Mouse (Mus musculus) heart, embryonic 13.5 days (tissue): ENCODE measurements at regions not wholly inside any gene's neighbourhood (a gene's known extent, or its start where the extent isn't known, plus 50 kb on each side); places are given as distances from the start of the nearest gene placed in this dataset.

ENCODE experiments used
- ATAC-seq: fragments of 200-750 bp; cut with Nextera tagmentation; 2 replicates; pipeline ENCODE4 v1.8.0; 2017; ENCODE audit warnings: moderate TSS enrichment; ENCODE audit not compliant: insufficient number of reproducible peaks, low FRiP score, low TSS enrichment; ENCODE audit errors: extremely low read depth
- H3K27ac ChIP-seq: fragments of 300-500 bp; sonication (generic); replicated peaks from 2 replicates; pipeline ENCODE4 v1.5.1; 2015; ENCODE audit warnings: moderate library complexity, mild to moderate bottlenecking, inconsistent platforms
- H3K27me3 ChIP-seq: fragments of 300-500 bp; sonication (generic); replicated peaks from 2 replicates; pipeline ENCODE4 v1.6.1; 2015; ENCODE audit warnings: mild to moderate bottlenecking, inconsistent platforms
- H3K36me3 ChIP-seq: fragments of 300-500 bp; sonication (generic); 2 replicates; pipeline ENCODE4 v1.6.1; 2015; ENCODE audit warnings: mild to moderate bottlenecking, inconsistent platforms
- H3K4me1 ChIP-seq: fragments of 300-500 bp; sonication (generic); 2 replicates; pipeline ENCODE4 v1.6.1; 2015; ENCODE audit warnings: inconsistent platforms
- H3K4me2 ChIP-seq: fragments of 300-500 bp; sonication (generic); 2 replicates; pipeline ENCODE4 v1.6.1; 2015; ENCODE audit warnings: inconsistent platforms, mild to moderate bottlenecking, moderate library complexity
- H3K4me3 ChIP-seq: fragments of 300-500 bp; sonication (generic); 2 replicates; pipeline ENCODE4 v1.5.1; 2015; ENCODE audit warnings: moderate library complexity, mild to moderate bottlenecking, inconsistent platforms
- H3K9ac ChIP-seq: fragments of 300-500 bp; sonication (generic); 2 replicates; pipeline ENCODE4 v1.6.1; 2015; ENCODE audit warnings: inconsistent platforms, mild to moderate bottlenecking, moderate library complexity
- H3K9me3 ChIP-seq: fragments of 300-500 bp; sonication (generic); 2 replicates; pipeline ENCODE4 v1.6.1; 2016; ENCODE audit warnings: inconsistent platforms
- WGBS: fragments of 180-500 bp; shearing (Covaris S2); methylation state at CpG from one replicate; pipeline ENCODE4 v1.1.7; 2015; ENCODE audit warnings: mixed read lengths; 5-methylcytosine and 5-hydroxymethylcytosine counted together

DNA sequence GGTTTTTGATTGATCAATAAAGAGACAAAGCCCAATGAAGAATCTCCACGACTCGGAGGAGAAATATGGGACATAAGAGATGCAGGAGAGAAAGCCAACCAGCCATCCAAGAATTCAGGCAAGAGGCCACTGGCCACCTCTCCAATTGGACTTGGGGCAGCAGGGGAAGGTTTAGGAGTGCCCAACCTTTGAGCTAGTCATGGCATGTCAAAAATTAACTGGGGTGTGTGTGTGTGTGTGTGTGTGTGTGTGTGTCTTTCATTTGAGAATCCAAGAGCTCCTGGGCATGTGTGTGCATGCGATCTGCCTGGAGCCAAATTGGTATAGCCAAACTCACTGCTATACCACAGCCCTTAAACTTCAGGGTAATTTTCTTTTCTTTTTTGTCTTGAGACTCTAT lies 51.6 kb upstream of the Cecr2 start:
- WGBS = 79% methylated on average over 3 of the region's 3 CpGs
- no peak for ATAC-seq

GRCm38 (mm10) chr6:120612346-120612745 lies 53.8 kb upstream of the Cecr2 start:
- no peak overlapping the region for H3K4me3 ChIP-seq
- no peaks in the 10 kb centered on the region for H3K36me3 ChIP-seq
- H3K4me1 ChIP-seq = peaks cover 12% of the 10 kb centered on the region; the same call in 1 of the 2 replicates
- ATAC-seq = no peak
- H3K27me3 ChIP-seq = peaks cover 4% of the 10 kb centered on the region; the same call in 1 of the 2 replicates
- 61% methylated on average over 7 of the region's 7 CpGs for WGBS
- H3K9me3 ChIP-seq = no peaks in the 10 kb centered on the region
- no peak overlapping the region for H3K4me2 ChIP-seq
- no peak overlapping the region for H3K9ac ChIP-seq
- H3K27ac ChIP-seq = no peak overlapping the region

More for the DNA sequence above, 51.6 kb upstream of the Cecr2 start:
- Histone ChIP-seq H3K9ac (no peak overlapping the region), H3K36me3 (no peaks in the 10 kb centered on the region), H3K4me3 (no peak overlapping the region), H3K4me2 (no peak overlapping the region), H3K27ac (no peak overlapping the region), H3K27me3 (peaks cover 4% of the 10 kb centered on the region; the same call in 1 of the 2 replicates), H3K9me3 (no peaks in the 10 kb centered on the region), H3K4me1 (peaks cover 12% of the 10 kb centered on the region; the same call in 1 of the 2 replicates)

GRCm38 (mm10) chr6:120609858-120610257 lies 56.3 kb upstream of the Cecr2 start:
- H3K4me1 ChIP-seq = 0 out of 2 replicates have a peak, but pooled peaks cover 3% of the 10 kb centered on the region
- H3K36me3 ChIP-seq = no peaks in the 10 kb centered on the region
- WGBS = 68% methylated on average over 4 of the region's 4 CpGs
- peaks cover 4% of the 10 kb centered on the region; the same call in 1 of the 2 replicates for H3K27me3 ChIP-seq
- H3K9me3 ChIP-seq = no peaks in the 10 kb centered on the region
- no peak overlapping the region for H3K27ac ChIP-seq
- no peak overlapping the region for H3K4me3 ChIP-seq
- no peak for ATAC-seq
- no peak overlapping the region for H3K9ac ChIP-seq
- H3K4me2 ChIP-seq = no peak overlapping the region

DNA sequence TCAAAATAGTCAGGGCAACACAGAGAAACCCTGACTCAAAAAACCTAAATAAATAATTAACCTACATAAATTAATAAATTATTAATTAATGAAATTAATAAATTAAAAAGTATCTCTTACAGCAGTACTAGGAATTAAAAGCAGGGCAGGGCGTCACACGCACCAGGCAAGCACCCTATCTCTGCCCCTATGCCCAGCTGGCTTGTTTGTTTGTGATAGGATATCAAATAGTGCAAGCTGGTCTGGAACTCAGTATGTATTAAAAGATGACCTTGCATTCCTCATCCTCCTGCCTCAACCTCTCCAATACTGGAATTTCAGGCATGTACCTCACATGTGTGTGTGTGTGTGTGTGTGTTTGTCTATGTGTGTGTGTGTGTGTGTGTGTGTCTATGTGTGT lies 60.7 kb upstream of the Cecr2 start:
- no peaks in the 10 kb centered on the region for H3K27me3 ChIP-seq
- H3K27ac ChIP-seq = no peak overlapping the region
- H3K9me3 ChIP-seq = no peaks in the 10 kb centered on the region
- H3K4me3 ChIP-seq = no peak overlapping the region
- ATAC-seq = no peak
- H3K4me1 ChIP-seq = peaks cover 15% of the 10 kb centered on the region
- H3K4me2 ChIP-seq = no peak overlapping the region
- no peak overlapping the region for H3K9ac ChIP-seq
- 66% methylated on average over 2 of the region's 2 CpGs for WGBS
- no peaks in the 10 kb centered on the region for H3K36me3 ChIP-seq

DNA sequence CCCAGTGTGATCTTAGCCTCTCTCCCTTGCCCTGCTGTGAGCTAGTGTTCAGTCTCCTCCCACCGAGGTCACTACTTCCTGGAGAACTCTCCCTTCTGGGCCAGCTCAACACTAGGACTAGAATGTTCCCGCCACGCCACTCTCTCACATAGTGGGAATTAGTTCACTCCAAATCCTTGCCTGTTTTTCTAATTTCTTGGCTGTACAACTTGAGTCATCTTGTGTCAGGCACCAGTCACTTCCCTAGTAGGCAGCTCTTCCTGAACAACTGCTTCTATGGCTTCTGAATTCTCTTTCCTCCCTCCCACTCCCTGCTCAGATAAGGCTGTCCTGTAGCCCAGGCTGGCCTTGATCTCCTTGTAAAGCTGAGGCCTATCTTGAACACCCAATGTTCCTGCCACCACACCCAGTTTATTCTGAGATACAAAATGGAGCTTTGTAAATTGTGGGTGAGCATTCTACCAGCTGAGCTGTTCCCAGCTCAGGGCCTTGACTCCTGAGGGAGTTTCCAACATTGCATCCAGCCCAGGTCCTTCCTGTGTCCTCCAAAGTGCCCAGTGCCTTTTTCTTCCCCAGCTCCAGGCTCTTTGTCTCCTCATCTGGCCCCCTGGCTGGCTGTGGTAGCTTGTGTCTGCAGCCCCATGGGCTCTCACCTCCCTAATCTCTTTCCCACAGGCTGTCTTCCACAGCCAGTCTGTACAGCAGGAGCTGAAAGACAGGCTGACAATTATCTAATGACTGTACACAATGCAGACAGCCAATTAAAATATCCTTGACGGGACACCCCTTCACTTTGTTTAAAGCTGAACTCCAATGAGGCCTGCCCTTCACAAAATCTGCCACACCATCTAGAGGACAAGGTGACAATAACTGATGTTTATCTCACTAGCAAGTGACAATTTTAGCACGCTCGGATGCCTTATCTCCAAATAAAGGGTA lies 61.9 kb upstream of the Cecr2 start:
- Histone ChIP-seq H3K9ac (peak overlapping the region; percentile 40; the same call in 1 of the 2 replicates), H3K36me3 (no peaks in the 10 kb centered on the region), H3K4me3 (no peak overlapping the region), H3K4me1 (peaks cover 15% of the 10 kb centered on the region), H3K27ac (peak overlapping the region; percentile 24; the same call in 1 of the 2 replicates), H3K27me3 (no peaks in the 10 kb centered on the region), H3K9me3 (no peaks in the 10 kb centered on the region), H3K4me2 (no peak overlapping the region)
- ATAC-seq = no peak
- WGBS = 38% methylated on average over 6 of the region's 6 CpGs

- H3K9me3 ChIP-seq = no peaks in the 10 kb centered on the region
- 0 out of 2 replicates have a peak overlapping the region, but pooled peaks have one; percentile 24 for H3K27ac ChIP-seq
- no peak overlapping the region for H3K4me2 ChIP-seq
- no peak overlapping the region for H3K9ac ChIP-seq
- peaks cover 15% of the 10 kb centered on the region for H3K4me1 ChIP-seq
- no peak for ATAC-seq
- no peaks in the 10 kb centered on the region for H3K36me3 ChIP-seq
- no peak overlapping the region for H3K4me3 ChIP-seq
- whole genome bisulfite sequencing = 50% methylated on average over 2 of the region's 2 CpGs
- 0 out of 2 replicates have a peak, but pooled peaks cover 1% of the 10 kb centered on the region for H3K27me3 ChIP-seq
Observed at GRCm38 (mm10) chr6:120603454-120603853, 62.7 kb upstream of the Cecr2 start.

- 0 out of 2 replicates have a peak, but pooled peaks cover 4% of the 10 kb centered on the region for H3K27me3 ChIP-seq
- no peaks in the 10 kb centered on the region for H3K9me3 ChIP-seq
- no peak for ATAC-seq
- H3K4me3 ChIP-seq = no peak overlapping the region
- H3K9ac ChIP-seq = no peak overlapping the region
- 76% methylated on average over 2 of the region's 2 CpGs for WGBS
- H3K4me1 ChIP-seq = peaks cover 15% of the 10 kb centered on the region
- no peak overlapping the region for H3K4me2 ChIP-seq
- H3K36me3 ChIP-seq = no peaks in the 10 kb centered on the region
- H3K27ac ChIP-seq = no peak overlapping the region
Observed at GRCm38 (mm10) chr6:120600376-120600775, 65.8 kb upstream of the Cecr2 start.

DNA sequence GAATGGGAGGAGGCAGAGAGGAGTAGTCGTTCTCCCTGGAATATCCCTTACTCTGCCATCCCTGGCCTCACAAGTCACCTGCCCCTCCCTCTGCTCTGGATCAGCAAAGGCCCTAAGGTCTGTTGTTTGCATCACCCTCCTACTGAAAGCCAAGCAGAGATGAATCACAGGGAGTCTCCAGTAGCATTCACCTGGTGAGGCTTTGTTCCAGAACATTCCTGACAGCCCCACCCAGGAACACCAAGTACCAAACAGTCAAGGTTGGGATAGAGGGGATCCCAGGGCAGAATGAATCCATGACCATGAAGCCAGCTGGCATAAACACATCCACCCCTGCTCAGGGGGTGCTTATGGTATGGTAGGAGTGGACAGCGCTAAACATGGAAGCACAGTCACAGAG lies 67.4 kb upstream of the Hdhd5 start:
- Histone ChIP-seq H3K27ac (no peak overlapping the region), H3K36me3 (no peaks in the 10 kb centered on the region), H3K9ac (no peak overlapping the region), H3K4me1 (no peaks in the 10 kb centered on the region), H3K9me3 (no peaks in the 10 kb centered on the region), H3K4me2 (no peak overlapping the region), H3K4me3 (no peak overlapping the region), H3K27me3 (0 out of 2 replicates have a peak, but pooled peaks cover 4% of the 10 kb centered on the region)
- ATAC-seq = no peak
- WGBS = 59% methylated on average over 2 of the region's 2 CpGs

GRCm38 (mm10) chr6:120597887-120598286 lies 66.8 kb upstream of the Hdhd5 start:
- WGBS = 27% methylated on average over 3 of the region's 3 CpGs
- no peaks in the 10 kb centered on the region for H3K36me3 ChIP-seq
- H3K27ac ChIP-seq = no peak overlapping the region
- no peak for ATAC-seq
- H3K27me3 ChIP-seq = 0 out of 2 replicates have a peak, but pooled peaks cover 4% of the 10 kb centered on the region
- H3K4me2 ChIP-seq = no peak overlapping the region
- H3K4me1 ChIP-seq = peaks cover under 1% of the 10 kb centered on the region; the same call in 1 of the 2 replicates
- no peak overlapping the region for H3K4me3 ChIP-seq
- no peaks in the 10 kb centered on the region for H3K9me3 ChIP-seq
- no peak overlapping the region for H3K9ac ChIP-seq

- H3K27ac ChIP-seq = no peak overlapping the region
- ATAC-seq = no peak
- 72% methylated on average over 3 of the region's 3 CpGs for WGBS
Observed at GRCm38 (mm10) chr6:120596717-120597116, 65.6 kb upstream of the Hdhd5 start.

GRCm38 (mm10) chr6:120594463-120594862 lies 63.3 kb upstream of the Hdhd5 start:
- no peak overlapping the region for H3K4me2 ChIP-seq
- 87% methylated on average over 8 of the region's 8 CpGs for WGBS
- no peaks in the 10 kb centered on the region for H3K9me3 ChIP-seq
- H3K4me3 ChIP-seq = no peak overlapping the region
- H3K27ac ChIP-seq = no peak overlapping the region
- no peak for ATAC-seq
- H3K4me1 ChIP-seq = peaks cover 14% of the 10 kb centered on the region
- H3K36me3 ChIP-seq = no peaks in the 10 kb centered on the region
- no peak overlapping the region for H3K9ac ChIP-seq
- 0 out of 2 replicates have a peak, but pooled peaks cover 4% of the 10 kb centered on the region for H3K27me3 ChIP-seq

More at GRCm38 (mm10) chr6:120596717-120597116, 65.6 kb upstream of the Hdhd5 start:
- Histone ChIP-seq H3K36me3 (no peaks in the 10 kb centered on the region), H3K9me3 (no peaks in the 10 kb centered on the region), H3K4me1 (peaks cover 12% of the 10 kb centered on the region), H3K4me2 (no peak overlapping the region), H3K4me3 (no peak overlapping the region), H3K9ac (no peak overlapping the region), H3K27me3 (0 out of 2 replicates have a peak, but pooled peaks cover 4% of the 10 kb centered on the region)
